Comparison of ENCODE assay signal across 10 mouse cellular contexts in the genomic region with DNA sequence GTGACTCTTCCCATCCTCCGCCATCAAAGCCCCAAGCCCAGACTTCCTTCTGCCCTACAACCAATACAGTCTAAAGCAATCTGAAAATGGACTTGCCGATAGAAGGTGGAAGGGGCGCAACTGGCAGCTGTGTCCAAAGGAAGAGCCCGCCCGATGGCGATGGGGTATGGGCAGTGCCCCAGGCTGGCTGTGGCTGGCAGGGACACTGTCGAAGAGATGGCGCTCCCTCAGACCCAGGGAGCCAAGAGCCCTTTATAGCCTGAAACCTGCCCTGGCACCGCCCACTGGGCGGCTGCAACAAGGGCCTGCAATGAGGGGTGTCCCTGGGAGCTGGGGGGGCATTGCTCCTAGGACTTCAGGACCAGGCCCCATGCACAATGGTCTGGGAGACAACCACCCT. TPM values are rescaled to one million over a fixed set of nuclear protein-coding genes. Genes with fewer than 3 reads are reported as not detected.
DNase-seq lines count a peak whose midpoint lies in the region; ATAC-seq lines count a peak whose summit lies in the region.
"Had no signal": no experiment of that assay in that cellular context is flagged by ENCODE, and none has a peak within 500 bp of the region (broad histone marks: within the 10 kb centered on the region; RNA-seq: fewer than 3 reads in every experiment).

Gene Cyp26b1 (minus strand): TSS at position 216 of the 400 bp plus-strand sequence.

- H3K4me1 ChIP-seq in heart, embryonic 10.5 days = peaks cover 32% of the 10 kb centered on the region
- peaks cover 38% of the 10 kb centered on the region for H3K4me1 ChIP-seq in heart, embryonic 12.5 days (replicated peaks)
- H3K4me1 ChIP-seq in hindbrain, embryonic 15.5 days (replicated peaks) = peaks cover 25% of the 10 kb centered on the region
- H3K4me1 ChIP-seq in neural tube, embryonic 14.5 days (ENCODE audit: control insufficient read depth, insufficient read depth, low read length) = no peaks in the 10 kb centered on the region

- no peak within 1 kb of the TSS for H3K4me3 ChIP-seq in heart, embryonic 10.5 days
- no peak within 1 kb of the TSS for H3K4me3 ChIP-seq in heart, embryonic 12.5 days
- H3K4me3 ChIP-seq in hindbrain, embryonic 15.5 days = peak within 1 kb of the TSS; percentile 49
- no peak within 1 kb of the TSS for H3K4me3 ChIP-seq in neural tube, embryonic 14.5 days (ENCODE audit: low read depth, low read length)

- no peak for ATAC-seq in heart, embryonic 12.5 days (ENCODE audit: insufficient number of reproducible peaks, low FRiP score)
- 0 out of 2 replicates have a peak, but pooled peaks have one; percentile 16 for ATAC-seq in hindbrain, embryonic 15.5 days (ENCODE audit: low FRiP score, low read depth)
- ATAC-seq in neural tube, embryonic 14.5 days (ENCODE audit: low read depth) = no peak

- H3K27me3 ChIP-seq in heart, embryonic 10.5 days (ENCODE audit: insufficient read depth, poor library complexity, severe bottlenecking) = peaks cover 43% of the 10 kb centered on the region
- peaks cover 30% of the 10 kb centered on the region for H3K27me3 ChIP-seq in heart, embryonic 12.5 days (replicated peaks)
- peaks cover 8% of the 10 kb centered on the region; the same call in 1 of the 2 replicates for H3K27me3 ChIP-seq in hindbrain, embryonic 15.5 days
- H3K27me3 ChIP-seq in neural tube, embryonic 14.5 days (ENCODE audit: control insufficient read depth, insufficient read depth, low read length) = peaks cover 15% of the 10 kb centered on the region; the same call in 1 of the 2 replicates

- 0 out of 2 replicates have a peak within 1 kb of the TSS, but pooled peaks have one; percentile 12 for H3K27ac ChIP-seq in heart, embryonic 10.5 days
- H3K27ac ChIP-seq in heart, embryonic 12.5 days (ENCODE audit: poor library complexity, severe bottlenecking) = no peak within 1 kb of the TSS; the same call in 1 of the 2 replicates
- peak within 1 kb of the TSS; percentile 46 for H3K27ac ChIP-seq in hindbrain, embryonic 15.5 days (replicated peaks)
- H3K27ac ChIP-seq in neural tube, embryonic 14.5 days (ENCODE audit: low read depth, low read length) = no peak within 1 kb of the TSS

- DNase-seq in heart, embryonic 10.5 days (ENCODE audit: low spot score) = peak; percentile 68
- peak; percentile 16 to 17 for DNase-seq in right cerebral cortex, postnatal 10 days (ENCODE audit: low spot score in 2 of 2)
- no peak for DNase-seq in right cerebral cortex, postnatal 14 days
- no peak for DNase-seq in thymus, adult 18-20 months
- no peak for DNase-seq in lung, postnatal 14 days
- DNase-seq: embryo, embryonic 11 days; right cerebral cortex, adult 18-20 months had no signal

- no peaks in the 10 kb centered on the region for H3K36me3 ChIP-seq in heart, embryonic 10.5 days
- no peaks in the 10 kb centered on the region for H3K36me3 ChIP-seq in heart, embryonic 12.5 days
- no peaks in the 10 kb centered on the region for H3K36me3 ChIP-seq in hindbrain, embryonic 15.5 days
- H3K36me3 ChIP-seq in neural tube, embryonic 14.5 days (ENCODE audit: control insufficient read depth, insufficient read depth, low read length) = no peaks in the 10 kb centered on the region

- no peak within 1 kb of the TSS for H3K9ac ChIP-seq in heart, embryonic 12.5 days
- peak within 1 kb of the TSS; percentile 28; the same call in 1 of the 2 replicates for H3K9ac ChIP-seq in hindbrain, embryonic 15.5 days
- H3K9ac ChIP-seq in neural tube, embryonic 14.5 days (replicated peaks; ENCODE audit: low read depth, low read length) = no peak within 1 kb of the TSS

- no peak within 1 kb of the TSS for H3K4me2 ChIP-seq in heart, embryonic 12.5 days
- peak within 1 kb of the TSS; percentile 29 for H3K4me2 ChIP-seq in hindbrain, embryonic 15.5 days
- H3K4me2 ChIP-seq in neural tube, embryonic 14.5 days (ENCODE audit: low read depth, low read length) = no peak within 1 kb of the TSS

- WGBS in heart, embryonic 10.5 days = 82% methylated on average over 10 of the region's 10 CpGs
- 84% methylated on average over 10 of the region's 10 CpGs for WGBS in heart, embryonic 12.5 days
- WGBS in hindbrain, embryonic 15.5 days = 71% methylated on average over 10 of the region's 10 CpGs
- 73% methylated on average over 10 of the region's 10 CpGs for WGBS in neural tube, embryonic 14.5 days

- H3K9me3 ChIP-seq in heart, embryonic 10.5 days = no peaks in the 10 kb centered on the region
- H3K9me3 ChIP-seq in heart, embryonic 12.5 days (replicated peaks) = no peaks in the 10 kb centered on the region
- H3K9me3 ChIP-seq in hindbrain, embryonic 15.5 days = no peaks in the 10 kb centered on the region
- H3K9me3 ChIP-seq in neural tube, embryonic 14.5 days (ENCODE audit: control insufficient read depth, low read length) = no peaks in the 10 kb centered on the region

RNA-seq across cellular contexts. Expression of gene Cyp26b1, which starts in this region (rescaled TPM):
- 2.3 and 2.7 TPM in 2 replicates for polyA plus RNA-seq in heart, embryonic 10.5 days (2016; fragmentation: Nextera tagmentation; extraction: Ambion mirVana)
- 2.9 and 3.8 TPM in 2 replicates for polyA plus RNA-seq in heart, embryonic 12.5 days (2016; fragmentation: Nextera tagmentation; extraction: Ambion mirVana)
- polyA plus RNA-seq in hindbrain, embryonic 15.5 days (2015; fragmentation: Nextera tagmentation; extraction: Ambion mirVana) = 43.8 and 52.7 TPM in 2 replicates
- polyA plus RNA-seq in neural tube, embryonic 14.5 days (2014; fragmentation: Nextera tagmentation; extraction: Ambion mirVana) = 8.2 and 11.8 TPM in 2 replicates

Comparison
In these comparisons a context has a peak if more than half of its experiments do, and no peak if none do; other contexts are left out.
1. DNase-seq: peak in heart, embryonic 10.5 days (single experiment) and right cerebral cortex, postnatal 10 days (2 of 2); none in right cerebral cortex, postnatal 14 days (single experiment), thymus, adult 18-20 months (0 of 2) and lung, postnatal 14 days (single experiment).
2. H3K27ac ChIP-seq: peak in heart, embryonic 10.5 days (single experiment) and hindbrain, embryonic 15.5 days (single experiment); none in heart, embryonic 12.5 days (single experiment) and neural tube, embryonic 14.5 days (single experiment).